Mouse (Mus musculus): Measurements from ENCODE around the gene Maml2.

DNA sequence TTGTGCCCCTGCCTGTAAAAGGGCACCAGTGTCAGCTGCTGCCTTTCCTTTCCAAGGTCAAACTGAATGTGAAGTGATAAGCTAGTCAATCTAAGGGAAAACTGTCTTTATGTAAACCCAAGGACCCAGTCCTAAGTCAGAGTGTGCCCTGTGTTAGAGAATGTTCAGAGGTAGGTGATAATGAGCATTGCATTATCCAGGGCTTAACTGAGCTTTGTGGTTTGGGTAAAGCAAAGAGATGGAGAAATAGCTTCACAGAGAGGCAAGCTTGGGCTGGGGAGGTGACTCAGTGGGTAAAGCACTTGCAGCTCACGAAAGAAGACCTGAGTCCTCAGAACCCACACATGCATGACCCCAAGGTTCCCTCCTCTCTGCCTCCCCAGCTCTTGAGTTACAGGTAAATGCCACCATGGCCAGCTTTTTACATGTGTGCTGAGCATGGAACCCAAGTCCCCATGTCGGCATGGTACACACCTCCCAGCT, 367.8 kb downstream of the Maml2 start:
- no peak for TF ChIP-seq CTCF (IDR thresholded peaks at IDR 0.05; ENCODE audit: insufficient read depth, low read depth, low read length)
- no peak for TF ChIP-seq POLR2A (IDR thresholded peaks at IDR 0.05; ENCODE audit: insufficient read depth, low read depth, low read length)
